Mouse (Mus musculus): ENCODE data around the gene Phyhipl. TPM values are rescaled to one million over a fixed set of nuclear protein-coding genes. Genes with fewer than 3 reads are reported as not detected.
A peak's percentile ranks its signal among the peaks of the same experiment; 100 is the strongest.

The Phyhipl gene
- polyA plus RNA-seq, 1 experiment from 2014 or later, result 1.9 TPM

GRCm38 (mm10) chr10:70654655-70655054 is 1.1 kb downstream of the Phyhipl start:
- no peak overlapping the region for H3K4me2 ChIP-seq
- no peak overlapping the region for H3K27ac ChIP-seq
- H3K9me3 ChIP-seq, result no peaks in the 10 kb centered on the region
- no peaks in the 10 kb centered on the region for H3K27me3 ChIP-seq
- H3K9ac ChIP-seq, result no peak overlapping the region
- no peaks in the 10 kb centered on the region for H3K4me1 ChIP-seq
- no peak overlapping the region for H3K4me3 ChIP-seq
- ATAC-seq (ENCODE audit: insufficient number of reproducible peaks, low FRiP score, low TSS enrichment, low read depth), result no peak
- 70% methylated on average over 4 of the region's 4 CpGs for WGBS
- no peaks in the 10 kb centered on the region for H3K36me3 ChIP-seq

GRCm38 (mm10) chr10:70654139-70654538 is 1.6 kb downstream of the Phyhipl start:
- H3K9ac ChIP-seq, result no peak overlapping the region
- ATAC-seq (ENCODE audit: insufficient number of reproducible peaks, low FRiP score, low TSS enrichment, low read depth), result no peak
- no peaks in the 10 kb centered on the region for H3K4me1 ChIP-seq
- no peaks in the 10 kb centered on the region for H3K27me3 ChIP-seq
- no peak overlapping the region for H3K27ac ChIP-seq
- H3K4me2 ChIP-seq, result no peak overlapping the region
- WGBS, result 72% methylated on average over 3 of the region's 3 CpGs
- H3K36me3 ChIP-seq, result no peaks in the 10 kb centered on the region
- H3K9me3 ChIP-seq, result no peaks in the 10 kb centered on the region
- no peak overlapping the region for H3K4me3 ChIP-seq

GRCm38 (mm10) chr10:70651769-70652648 is 3.8 kb downstream of the Phyhipl start:
- Histone ChIP-seq H3K4me3 (no peak overlapping the region), H3K9ac (no peak overlapping the region), H3K4me1 (no peaks in the 10 kb centered on the region), H3K27me3 (no peaks in the 10 kb centered on the region), H3K9me3 (no peaks in the 10 kb centered on the region), H3K36me3 (no peaks in the 10 kb centered on the region), H3K27ac (no peak overlapping the region), H3K4me2 (no peak overlapping the region)
- no peak for ATAC-seq (ENCODE audit: insufficient number of reproducible peaks, low FRiP score, low TSS enrichment, low read depth)
- WGBS, result 59% methylated on average over 16 of the region's 16 CpGs

- Histone ChIP-seq H3K4me3 (no peak overlapping the region), H3K4me2 (no peak overlapping the region), H3K9ac (no peak overlapping the region), H3K4me1 (no peaks in the 10 kb centered on the region), H3K9me3 (no peaks in the 10 kb centered on the region), H3K36me3 (no peaks in the 10 kb centered on the region), H3K27me3 (no peaks in the 10 kb centered on the region), H3K27ac (no peak overlapping the region)
- ATAC-seq (ENCODE audit: insufficient number of reproducible peaks, low FRiP score, low TSS enrichment, low read depth), result no peak
- WGBS, result 52% methylated on average over 5 of the region's 5 CpGs
Measured at GRCm38 (mm10) chr10:70648831-70649230, 6.9 kb downstream of the Phyhipl start.

GRCm38 (mm10) chr10:70643131-70643530 is 12.6 kb downstream of the Phyhipl start:
- no peak for ATAC-seq (ENCODE audit: insufficient number of reproducible peaks, low FRiP score, low TSS enrichment, low read depth)
- peaks cover 8% of the 10 kb centered on the region; the same call in 1 of the 2 replicates for H3K4me1 ChIP-seq
- 65% methylated on average over 9 of the region's 9 CpGs for WGBS

GRCm38 (mm10) chr10:70640896-70641596 is 14.7 kb downstream of the Phyhipl start:
- Histone ChIP-seq H3K27me3 (no peaks in the 10 kb centered on the region), H3K4me2 (no peak overlapping the region), H3K4me1 (peaks cover 8% of the 10 kb centered on the region; the same call in 1 of the 2 replicates), H3K4me3 (no peak overlapping the region), H3K27ac (no peak overlapping the region), H3K9me3 (no peaks in the 10 kb centered on the region), H3K36me3 (no peaks in the 10 kb centered on the region), H3K9ac (no peak overlapping the region)
- no peak for ATAC-seq (ENCODE audit: insufficient number of reproducible peaks, low FRiP score, low TSS enrichment, low read depth)
- WGBS, result 63% methylated on average over 11 of the region's 11 CpGs

More at GRCm38 (mm10) chr10:70643131-70643530, 12.6 kb downstream of the Phyhipl start:
- Histone ChIP-seq H3K4me2 (no peak overlapping the region), H3K27ac (no peak overlapping the region), H3K36me3 (no peaks in the 10 kb centered on the region), H3K9ac (no peak overlapping the region), H3K9me3 (no peaks in the 10 kb centered on the region), H3K27me3 (no peaks in the 10 kb centered on the region), H3K4me3 (no peak overlapping the region)

GRCm38 (mm10) chr10:70640075-70640737 is 15.6 kb downstream of the Phyhipl start:
- WGBS, result 33% methylated on average over 17 of the region's 17 CpGs

GRCm38 (mm10) chr10:70637640-70638328 is 18.0 kb downstream of the Phyhipl start:
- no peaks in the 10 kb centered on the region for H3K9me3 ChIP-seq
- no peak for ATAC-seq (ENCODE audit: insufficient number of reproducible peaks, low FRiP score, low TSS enrichment, low read depth)
- peaks cover 8% of the 10 kb centered on the region; the same call in 1 of the 2 replicates for H3K4me1 ChIP-seq
- WGBS, result 82% methylated on average over 12 of the region's 12 CpGs
- no peaks in the 10 kb centered on the region for H3K27me3 ChIP-seq
- no peak overlapping the region for H3K27ac ChIP-seq
- no peaks in the 10 kb centered on the region for H3K36me3 ChIP-seq
- H3K9ac ChIP-seq, result no peak overlapping the region
- H3K4me2 ChIP-seq, result no peak overlapping the region
- no peak overlapping the region for H3K4me3 ChIP-seq

More at GRCm38 (mm10) chr10:70640075-70640737, 15.6 kb downstream of the Phyhipl start:
- Histone ChIP-seq H3K27me3 (no peaks in the 10 kb centered on the region), H3K4me1 (peaks cover 8% of the 10 kb centered on the region; the same call in 1 of the 2 replicates), H3K9ac (no peak overlapping the region), H3K9me3 (no peaks in the 10 kb centered on the region), H3K27ac (peak overlapping the region; percentile 55), H3K4me2 (0 out of 2 replicates have a peak overlapping the region, but pooled peaks have one; percentile 7), H3K4me3 (no peak overlapping the region), H3K36me3 (no peaks in the 10 kb centered on the region)
- no peak for ATAC-seq (ENCODE audit: insufficient number of reproducible peaks, low FRiP score, low TSS enrichment, low read depth)

- H3K27ac ChIP-seq, result no peak overlapping the region
- no peak overlapping the region for H3K4me2 ChIP-seq
- WGBS, result 68% methylated on average over 1 of the region's 1 CpGs
- H3K4me3 ChIP-seq, result no peak overlapping the region
- no peak for ATAC-seq (ENCODE audit: insufficient number of reproducible peaks, low FRiP score, low TSS enrichment, low read depth)
- peaks cover 4% of the 10 kb centered on the region; the same call in 1 of the 2 replicates for H3K4me1 ChIP-seq
- H3K9me3 ChIP-seq, result no peaks in the 10 kb centered on the region
- H3K36me3 ChIP-seq, result no peaks in the 10 kb centered on the region
- no peaks in the 10 kb centered on the region for H3K27me3 ChIP-seq
- no peak overlapping the region for H3K9ac ChIP-seq
Measured at GRCm38 (mm10) chr10:70635261-70635660, 20.5 kb downstream of the Phyhipl start.

- Histone ChIP-seq H3K36me3 (no peaks in the 10 kb centered on the region), H3K9me3 (no peaks in the 10 kb centered on the region), H3K4me1 (no peaks in the 10 kb centered on the region), H3K4me2 (no peak overlapping the region), H3K4me3 (no peak overlapping the region), H3K9ac (no peak overlapping the region), H3K27ac (no peak overlapping the region), H3K27me3 (no peaks in the 10 kb centered on the region)
- ATAC-seq (ENCODE audit: insufficient number of reproducible peaks, low FRiP score, low TSS enrichment, low read depth), result no peak
- WGBS, result 70% methylated on average over 1 of the region's 1 CpGs
Measured at GRCm38 (mm10) chr10:70631142-70631541, 24.6 kb downstream of the Phyhipl start.

- Histone ChIP-seq H3K4me2 (no peak overlapping the region), H3K27ac (no peak overlapping the region), H3K4me1 (no peaks in the 10 kb centered on the region), H3K4me3 (no peak overlapping the region), H3K36me3 (no peaks in the 10 kb centered on the region), H3K9ac (no peak overlapping the region), H3K9me3 (no peaks in the 10 kb centered on the region), H3K27me3 (no peaks in the 10 kb centered on the region)
- 91% methylated on average over 3 of the region's 3 CpGs for WGBS
- no peak for ATAC-seq (ENCODE audit: insufficient number of reproducible peaks, low FRiP score, low TSS enrichment, low read depth)
Measured at GRCm38 (mm10) chr10:70623461-70623860, 32.3 kb downstream of the Phyhipl start.
